Mouse (Mus musculus) frontal cortex, postnatal 14 days (tissue): ENCODE measurements around the gene Bcdin3d.

ENCODE experiments used
- DNase-seq, 2 experiments: peaks; one replicate each; pipeline ENCODE4 v3.0.0; 2022; ENCODE audit warnings: low spot score in 2 of 2

Gene Bcdin3d

DNA sequence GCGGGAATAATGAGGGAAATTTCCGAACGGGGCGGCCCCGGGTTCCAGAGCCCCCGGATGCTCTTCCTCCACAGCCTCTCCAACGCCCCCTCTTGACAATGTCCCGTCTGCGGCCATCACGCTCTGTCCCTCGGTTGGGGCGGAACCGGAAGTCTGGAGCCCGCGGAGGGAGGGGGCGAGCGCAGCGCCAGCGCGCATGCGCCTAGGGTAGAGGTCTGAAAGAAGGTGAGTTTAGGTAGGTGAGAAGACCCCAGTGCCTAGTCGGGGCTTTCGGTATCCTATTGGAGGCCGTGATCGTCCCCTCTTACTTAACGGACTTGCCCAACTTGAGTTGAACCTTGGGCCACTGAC, at the start of gene Bcdin3d:
Bcdin3d (minus strand) TSS at position 155 of the 351 bp plus-strand sequence.
- DNase-seq: peak; percentile 73 to 78

DNA sequence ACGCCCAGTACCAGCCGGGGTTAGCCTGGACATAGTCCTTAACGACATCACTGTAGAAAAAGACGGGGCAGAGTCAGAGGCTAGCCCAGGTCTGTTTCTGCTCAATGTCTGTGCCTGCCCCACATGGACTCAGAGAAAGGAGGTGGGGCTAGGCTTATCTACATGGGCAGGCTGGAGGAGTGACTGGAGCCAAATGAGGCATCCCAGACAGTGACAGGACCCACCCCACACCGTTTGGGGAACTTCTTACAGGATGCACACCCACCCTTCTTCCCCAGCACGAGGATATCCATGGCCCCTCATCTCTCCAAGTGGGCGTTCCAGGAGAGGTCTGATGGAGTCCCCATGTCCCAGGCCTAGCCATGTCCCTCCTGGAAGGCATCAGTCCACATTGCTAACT, 45.8 kb upstream of the Bcdin3d start:
- DNase-seq: no peak

DNA sequence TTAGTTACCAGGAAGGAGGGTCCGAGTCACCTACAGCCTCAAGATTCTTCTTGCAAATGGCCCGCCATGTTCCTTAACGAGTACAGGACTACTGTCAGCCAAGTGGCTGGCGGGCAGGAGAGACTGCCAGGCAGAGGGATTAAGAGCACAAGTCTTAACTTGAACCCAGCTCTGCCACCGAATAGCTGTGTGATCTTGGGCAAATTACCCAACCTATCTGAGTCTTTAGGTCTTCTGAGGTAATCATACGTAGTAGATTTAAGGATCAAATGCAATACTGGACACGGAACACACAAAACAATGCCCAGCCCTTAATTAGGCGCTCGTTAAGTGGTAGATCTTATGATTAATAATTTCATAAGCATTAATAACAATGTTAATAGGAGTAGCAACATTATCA, 45.1 kb upstream of the Bcdin3d start:
- DNase-seq: no peak

DNA sequence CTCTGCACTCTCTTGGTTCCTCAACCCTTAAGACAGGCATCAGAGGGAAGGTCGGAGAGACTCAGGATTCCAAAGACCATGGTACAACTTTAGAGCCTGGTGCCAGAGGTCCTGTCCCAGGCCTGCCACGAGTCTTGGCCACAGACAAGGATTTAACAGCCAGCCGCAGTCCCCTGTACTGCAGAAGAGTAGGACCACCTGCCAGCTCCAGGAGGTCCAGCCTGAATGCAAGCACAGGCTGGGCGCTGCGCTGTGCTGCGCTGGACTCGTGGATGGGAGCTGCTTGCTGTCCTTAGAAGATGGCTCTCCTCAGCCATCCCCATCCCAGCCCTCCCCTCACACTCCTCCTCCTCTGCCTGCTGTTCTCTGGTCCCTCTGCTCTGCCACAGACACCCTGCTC, 43.2 kb upstream of the Bcdin3d start:
- DNase-seq: no peak

DNA sequence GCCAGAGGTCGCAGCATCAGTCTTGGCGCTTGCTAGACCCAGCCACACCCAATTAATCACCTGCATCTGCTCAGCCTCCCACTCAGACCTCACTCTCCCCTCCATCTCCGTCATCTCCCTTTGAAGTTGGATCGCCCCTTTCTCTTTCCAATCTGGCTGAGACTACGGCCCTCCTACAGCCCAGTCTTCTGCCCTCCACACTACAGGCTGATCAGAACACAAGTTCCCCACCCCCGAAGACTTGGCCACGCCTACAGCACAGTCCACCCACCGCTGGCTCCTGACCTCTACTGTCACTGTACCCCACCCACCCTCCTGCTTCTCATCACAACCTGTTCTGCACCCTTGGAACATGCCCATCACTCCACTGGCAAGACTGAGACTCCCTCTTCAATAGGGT, 42.2 kb upstream of the Bcdin3d start:
- DNase-seq: no peak

DNA sequence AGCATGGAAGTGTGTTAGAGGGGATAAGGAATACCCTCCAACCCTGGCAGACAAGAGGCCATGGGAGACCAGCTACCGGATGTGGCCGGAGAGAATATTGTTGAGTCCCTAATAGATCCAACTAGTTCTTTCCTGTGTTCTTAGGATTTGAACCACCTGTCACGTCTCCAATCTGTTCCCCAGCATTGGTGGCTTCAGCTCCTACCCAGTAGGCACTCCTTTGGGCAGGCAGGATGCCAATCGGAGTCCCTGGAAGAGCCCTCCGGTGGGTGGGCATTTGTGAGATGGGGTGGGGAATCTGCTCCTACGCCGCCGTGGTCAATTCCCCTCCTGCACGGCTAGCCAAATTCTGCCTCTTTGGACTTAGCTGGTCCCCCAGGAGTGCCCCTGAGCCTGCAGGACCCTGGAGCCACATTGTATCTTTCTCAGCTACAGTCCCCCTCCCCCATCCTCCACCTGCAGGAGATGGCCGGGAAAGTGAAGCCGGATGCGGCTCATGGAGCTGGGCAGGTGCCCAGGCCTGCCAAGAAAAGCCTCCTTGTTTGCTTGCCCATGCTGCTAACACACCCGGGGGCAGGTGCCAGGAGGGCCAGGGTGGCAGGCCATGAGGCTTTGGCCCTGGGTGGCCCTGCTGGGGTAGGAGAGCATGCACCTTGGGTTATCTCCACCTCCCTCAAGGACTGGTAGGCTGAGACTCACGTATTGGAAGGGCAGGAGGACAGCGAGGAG, 37.4 kb upstream of the Bcdin3d start:
- DNase-seq: no peak

DNA sequence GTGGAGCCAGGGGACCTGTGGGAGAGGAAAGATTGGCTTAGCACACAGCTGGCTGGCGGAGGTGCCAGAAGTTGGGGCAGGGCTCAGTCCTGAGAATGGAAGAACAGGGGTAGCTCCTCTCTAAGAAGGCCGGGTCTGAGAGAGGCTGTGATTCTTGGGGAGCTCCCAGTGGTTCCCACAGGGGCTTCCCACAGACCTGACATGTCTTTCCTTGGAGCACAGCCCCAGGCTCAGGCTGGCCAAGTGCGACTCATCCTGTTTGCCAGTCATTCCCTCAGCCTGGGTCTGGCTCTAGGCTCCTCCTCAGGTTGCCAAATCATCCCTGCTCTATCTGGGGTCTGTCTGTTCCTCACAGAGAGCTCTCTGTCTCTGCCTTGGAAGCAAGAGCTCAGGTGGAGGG, 36.1 kb upstream of the Bcdin3d start:
- no peak for DNase-seq

DNA sequence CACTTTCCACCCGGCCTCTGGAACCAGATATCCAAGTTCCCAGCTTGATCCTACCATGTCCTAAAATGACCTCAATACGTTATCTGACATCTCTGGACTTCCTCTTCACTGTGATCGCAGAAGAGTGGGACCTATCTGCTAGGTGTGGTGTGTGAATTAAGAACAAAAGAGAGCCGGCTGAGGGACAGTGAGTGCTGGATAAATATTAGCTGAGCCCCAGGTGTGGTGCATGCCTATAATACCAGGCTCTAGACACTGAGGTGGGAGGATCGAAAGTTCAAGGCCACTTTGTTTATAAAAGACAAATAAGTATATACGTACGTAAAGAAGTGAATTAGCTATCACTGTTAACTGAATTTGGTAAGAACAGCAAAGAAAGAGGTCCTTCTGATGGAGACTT, 35.3 kb upstream of the Bcdin3d start:
- no peak for DNase-seq

DNA sequence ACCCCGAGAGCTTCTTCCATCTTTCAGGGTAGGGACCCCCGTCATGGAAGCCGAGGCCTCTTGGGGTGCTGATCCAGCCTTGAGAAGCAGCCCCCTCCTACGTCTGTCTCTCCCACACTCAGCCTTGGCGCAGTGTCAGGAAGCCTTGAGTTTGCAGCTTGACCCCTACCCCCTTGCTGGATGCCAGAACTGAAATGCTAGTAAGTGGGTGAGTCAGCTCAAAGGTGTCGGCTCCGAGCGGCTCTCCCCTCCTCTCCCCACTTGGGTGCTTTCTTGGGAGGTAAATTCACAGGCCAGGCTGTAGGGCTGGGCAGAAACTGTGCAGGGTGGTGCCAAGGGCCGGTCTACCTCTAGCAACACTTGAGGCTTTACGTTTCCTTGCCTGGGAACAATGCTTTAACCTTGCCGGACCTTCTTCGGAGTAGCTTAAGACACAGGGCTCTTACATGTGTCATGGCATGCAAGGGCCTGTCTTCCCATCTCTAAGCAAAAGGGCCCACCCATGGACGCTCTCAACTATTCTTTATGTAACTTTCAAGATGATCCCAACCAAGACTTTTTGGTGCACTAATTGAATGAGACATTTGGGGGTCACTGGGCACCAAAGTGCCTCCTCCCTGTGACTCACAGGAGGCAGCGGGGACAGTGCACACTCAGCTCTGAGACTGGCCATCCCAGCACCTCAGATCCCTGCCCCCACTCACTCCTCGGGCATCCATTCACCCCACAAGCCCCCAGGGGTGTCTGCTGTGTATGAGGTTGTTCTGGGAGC, 31.0 kb upstream of the Bcdin3d start:
- no peak for DNase-seq

DNA sequence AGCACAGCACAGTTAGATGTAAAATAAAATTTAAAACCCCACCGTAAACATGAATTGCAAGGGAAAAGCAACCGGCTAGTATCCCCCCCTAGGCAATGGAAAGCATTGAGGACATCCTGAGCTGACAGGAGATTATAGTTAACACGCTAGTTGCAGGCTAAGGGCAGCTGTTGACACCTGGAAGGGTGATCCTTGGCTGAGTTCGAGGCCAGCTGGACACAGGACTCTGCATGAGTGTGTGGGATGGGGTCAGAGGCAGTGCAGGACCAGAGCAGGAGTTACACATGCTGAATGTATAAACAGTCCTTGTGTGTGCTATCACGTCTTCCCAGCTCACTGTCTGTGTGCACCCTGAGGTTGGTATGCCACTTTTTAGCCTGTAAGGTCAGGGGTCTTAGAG, 28.7 kb upstream of the Bcdin3d start:
- no peak for DNase-seq

DNA sequence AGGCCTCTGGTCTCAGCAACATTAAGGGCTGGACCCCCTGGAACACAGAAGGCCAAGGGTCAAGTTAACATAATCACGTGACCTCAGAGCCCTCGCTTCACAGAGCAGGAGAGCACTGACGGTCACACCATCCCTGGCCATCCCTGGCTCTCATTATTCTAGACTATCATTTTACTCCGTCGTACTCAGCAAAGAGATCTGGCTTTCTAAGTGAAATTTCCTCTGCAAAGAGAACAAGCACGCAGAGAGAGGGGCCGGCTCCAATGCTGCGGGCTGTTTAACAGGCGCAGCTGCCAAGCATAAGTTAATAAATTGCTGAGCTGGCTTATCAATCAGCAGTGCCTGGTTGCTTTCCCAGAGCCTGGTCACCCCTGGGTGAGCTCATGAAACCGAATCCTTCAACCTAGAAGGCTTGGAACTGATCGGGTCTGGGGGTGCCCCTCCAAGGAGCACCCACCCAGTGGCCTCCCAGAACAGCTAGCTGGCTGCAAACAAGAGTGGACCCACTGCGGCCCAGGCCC, 27.8 kb upstream of the Bcdin3d start:
- DNase-seq: no peak

DNA sequence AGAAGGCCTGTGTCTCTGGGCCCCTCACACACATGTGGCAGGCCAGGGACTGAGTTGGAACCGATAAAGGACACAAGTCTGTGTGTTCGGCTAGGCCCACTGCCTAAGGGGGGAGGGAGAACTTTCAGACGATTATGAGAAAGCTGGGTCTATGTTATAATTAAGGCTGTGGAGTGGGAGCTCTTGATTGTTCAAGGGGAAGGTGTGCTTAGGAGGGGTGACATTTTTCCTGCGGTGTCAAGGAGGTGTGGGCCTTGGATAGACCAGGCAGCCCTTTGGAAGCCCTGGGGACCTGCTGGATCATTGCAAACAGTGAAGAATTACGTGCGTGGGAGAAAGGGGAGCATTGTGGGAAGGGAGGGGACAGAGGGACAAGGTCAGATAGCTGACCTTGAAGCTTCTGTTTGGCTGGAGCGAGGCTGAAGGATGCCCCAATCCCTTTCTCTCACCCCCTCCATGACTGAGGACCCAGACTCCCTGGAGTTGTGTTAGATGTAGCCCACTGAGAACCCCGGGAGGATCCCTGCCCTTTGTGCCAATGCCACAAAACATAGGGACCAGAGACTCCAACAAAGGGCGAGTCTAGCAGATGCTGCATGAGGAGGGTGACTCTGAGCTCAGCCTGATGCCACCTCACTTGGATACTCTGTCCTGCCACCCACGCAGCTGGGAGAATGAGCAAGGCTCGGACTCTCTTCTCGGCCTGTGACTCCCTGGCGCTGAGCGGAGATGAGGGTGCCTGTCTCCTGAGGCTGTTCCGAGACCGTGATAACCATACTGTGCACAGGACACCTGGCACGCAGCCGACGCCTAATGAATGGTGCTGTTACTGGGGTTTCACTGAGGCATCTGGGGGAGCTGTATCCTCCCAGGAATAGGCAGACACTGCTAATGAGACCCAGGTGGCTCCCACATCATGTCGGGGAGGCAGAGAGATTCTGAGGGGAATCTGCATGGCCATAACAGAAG, 27.0 kb upstream of the Bcdin3d start:
- DNase-seq: peak in 1 of 2 experiments; percentile 41

DNA sequence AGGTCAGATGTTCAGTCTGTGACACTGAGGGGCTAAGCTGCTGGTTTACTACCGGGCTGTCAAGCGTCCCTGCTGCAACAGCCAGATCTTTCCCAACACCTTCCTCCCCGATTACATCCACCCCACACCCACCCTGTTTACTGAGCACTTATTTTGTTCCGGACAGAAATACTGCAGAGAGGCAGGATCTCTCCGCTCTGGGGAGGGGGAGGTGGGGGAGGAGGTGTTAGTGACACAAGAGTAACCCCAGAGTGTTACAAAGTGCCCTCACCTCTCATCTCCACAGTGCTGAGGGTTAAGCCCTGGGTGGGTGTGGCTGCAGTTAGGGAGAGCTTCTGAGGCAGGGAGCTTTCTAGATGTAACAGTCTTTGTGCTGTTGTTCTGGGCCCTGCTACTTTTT, 25.8 kb upstream of the Bcdin3d start:
- no peak for DNase-seq

DNA sequence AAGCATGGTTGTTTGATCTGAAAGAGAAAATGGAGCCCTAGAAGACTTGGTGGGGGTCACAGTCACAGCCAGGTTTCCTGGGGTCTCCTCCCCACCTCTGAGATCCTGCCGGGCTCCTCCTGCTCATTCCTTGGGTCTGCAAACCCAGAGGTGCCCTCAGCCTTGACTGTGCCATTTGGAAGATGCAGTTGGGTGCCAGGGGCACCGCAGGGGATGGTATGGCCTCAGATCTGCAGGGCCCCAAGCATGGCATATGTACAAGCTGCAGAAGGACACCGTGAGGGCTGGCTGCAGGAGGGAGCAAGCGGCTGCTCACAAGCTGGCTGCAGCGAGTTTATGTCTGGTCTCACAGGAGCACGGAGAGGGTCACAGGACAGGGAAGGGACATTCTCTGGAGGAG, 25.2 kb upstream of the Bcdin3d start:
- no peak for DNase-seq

DNA sequence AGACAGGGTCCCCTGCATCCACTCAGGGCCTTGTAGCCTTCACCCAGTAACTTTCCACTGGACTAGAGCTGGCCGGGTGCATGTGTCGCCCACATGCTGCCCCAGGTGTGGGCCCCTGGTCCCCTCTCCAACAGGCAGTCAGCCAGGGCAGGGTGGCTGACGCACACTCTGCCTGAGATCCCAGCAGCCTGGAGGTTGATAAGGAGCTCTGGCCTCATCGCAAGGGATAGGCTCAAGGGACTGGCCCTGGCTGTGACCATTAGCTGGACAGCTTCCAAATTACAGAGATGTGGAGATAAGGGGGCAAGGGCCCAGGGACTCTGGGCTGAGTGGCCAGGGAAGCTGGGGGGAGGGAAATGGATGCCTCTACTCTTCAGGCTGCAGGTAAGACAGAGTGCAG, 24.3 kb upstream of the Bcdin3d start:
- DNase-seq: no peak

DNA sequence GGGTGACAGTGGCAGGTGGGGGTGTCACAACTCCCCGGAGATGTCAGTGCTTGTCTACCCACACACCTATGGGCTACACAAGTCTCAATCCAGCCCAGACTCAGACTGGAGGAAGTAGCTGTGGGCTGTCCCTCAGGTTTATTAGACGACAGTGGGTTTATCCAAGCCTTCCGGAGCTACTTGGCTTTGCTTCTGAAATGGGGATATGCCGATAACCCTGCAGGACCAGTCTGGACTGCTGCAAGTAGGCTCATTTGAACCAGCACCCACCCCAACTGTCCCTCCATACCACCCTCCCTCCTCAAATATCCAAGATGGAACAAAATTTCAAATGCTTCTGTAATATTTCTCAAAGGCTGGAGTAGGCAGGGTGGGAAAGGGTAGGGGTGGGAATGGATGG, 23.8 kb upstream of the Bcdin3d start:
- DNase-seq: no peak

DNA sequence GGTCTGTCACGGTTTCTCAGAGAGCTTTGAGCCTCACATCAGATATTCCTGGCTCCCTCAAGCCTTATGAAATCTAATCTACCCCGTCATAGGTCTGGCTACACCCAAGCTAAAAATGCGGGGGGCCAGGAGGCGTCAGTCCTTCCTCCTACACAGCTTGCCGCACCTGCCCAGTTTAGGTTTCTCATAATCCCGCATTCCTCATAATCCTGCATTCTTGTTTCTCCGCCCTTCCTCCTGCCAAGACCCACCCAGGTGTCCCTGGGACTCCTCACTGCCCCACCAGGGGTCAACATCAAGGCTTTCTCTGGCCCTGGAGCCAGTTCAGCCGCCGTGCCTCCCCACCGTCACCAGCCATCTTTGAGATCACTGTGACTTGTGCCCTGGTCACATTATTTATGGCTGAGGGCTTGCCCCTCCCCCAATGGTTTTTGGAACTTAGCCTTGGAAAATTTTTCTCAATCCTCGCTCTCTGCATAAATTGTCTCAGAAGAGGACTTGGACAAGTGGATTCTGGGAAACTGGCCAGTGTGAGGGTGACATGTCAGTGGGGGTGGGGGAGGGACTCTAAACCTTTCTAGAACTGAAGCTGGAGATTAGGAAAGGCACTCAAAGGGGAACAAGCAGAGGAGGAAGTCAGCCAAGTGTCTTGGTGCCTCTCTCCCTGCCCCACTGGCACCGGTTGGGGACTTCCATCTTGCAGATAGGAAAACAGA, 23.2 kb upstream of the Bcdin3d start:
- peak; percentile 40 to 47 for DNase-seq

DNA sequence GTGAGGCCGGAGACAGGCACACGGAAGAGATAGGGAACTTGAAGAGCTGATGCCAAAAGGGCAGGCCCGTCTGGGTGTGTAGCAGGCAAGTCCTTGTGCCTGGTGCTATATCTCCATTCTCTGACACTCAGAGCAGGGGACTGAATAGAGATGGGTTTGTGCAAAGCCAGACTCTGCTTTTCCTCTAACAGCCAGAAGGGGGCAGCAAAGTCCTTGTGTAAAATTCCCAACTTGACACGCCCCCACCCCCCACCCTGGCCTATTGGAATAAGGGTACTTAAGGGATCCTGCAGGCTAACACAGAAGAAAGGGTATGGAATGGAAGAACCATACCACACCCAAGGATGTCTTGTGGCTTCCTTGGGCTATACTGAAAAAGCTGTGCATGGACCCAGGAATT, 22.5 kb upstream of the Bcdin3d start:
- DNase-seq: peak in 1 of 2 experiments; percentile 45

DNA sequence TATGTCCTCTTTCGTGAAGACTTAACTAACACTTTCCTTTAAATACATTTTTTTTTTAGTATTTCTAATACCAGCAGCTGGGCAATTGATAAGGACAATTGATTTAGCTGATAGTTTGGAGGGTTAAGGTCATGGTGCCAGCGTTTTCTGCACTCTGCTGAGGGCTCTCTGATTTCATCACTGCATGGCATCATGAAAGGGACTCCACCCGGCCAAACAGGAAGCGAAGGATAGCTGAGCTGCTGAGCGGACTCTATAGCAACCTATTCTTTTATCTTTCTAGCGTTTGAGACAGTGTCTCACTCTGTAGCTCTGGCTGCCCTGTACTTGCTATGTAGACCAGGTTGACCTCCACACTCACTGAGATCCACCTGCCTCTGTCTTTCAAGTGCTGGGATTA, 10.2 kb upstream of the Bcdin3d start:
- DNase-seq: no peak

DNA sequence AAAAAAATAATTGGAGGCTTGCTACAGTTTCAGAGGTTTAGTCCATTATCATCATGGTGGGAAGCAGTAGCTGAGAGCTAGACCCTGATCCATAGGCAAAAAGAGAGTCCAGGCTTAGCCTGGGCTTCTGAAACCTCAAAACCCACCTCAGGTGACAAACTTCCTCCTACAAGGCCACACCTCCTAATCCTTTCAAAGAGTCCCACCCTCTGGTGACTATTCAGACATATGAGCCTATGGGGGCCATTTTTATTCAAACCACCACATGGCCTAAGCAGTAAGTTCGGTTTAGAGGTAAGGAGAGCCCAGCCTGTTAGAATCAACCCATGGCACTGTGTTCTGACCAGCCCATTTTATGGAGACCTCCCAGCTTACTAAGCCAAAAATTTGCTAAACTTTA, 1.3 kb upstream of the Bcdin3d start:
- DNase-seq: no peak

DNA sequence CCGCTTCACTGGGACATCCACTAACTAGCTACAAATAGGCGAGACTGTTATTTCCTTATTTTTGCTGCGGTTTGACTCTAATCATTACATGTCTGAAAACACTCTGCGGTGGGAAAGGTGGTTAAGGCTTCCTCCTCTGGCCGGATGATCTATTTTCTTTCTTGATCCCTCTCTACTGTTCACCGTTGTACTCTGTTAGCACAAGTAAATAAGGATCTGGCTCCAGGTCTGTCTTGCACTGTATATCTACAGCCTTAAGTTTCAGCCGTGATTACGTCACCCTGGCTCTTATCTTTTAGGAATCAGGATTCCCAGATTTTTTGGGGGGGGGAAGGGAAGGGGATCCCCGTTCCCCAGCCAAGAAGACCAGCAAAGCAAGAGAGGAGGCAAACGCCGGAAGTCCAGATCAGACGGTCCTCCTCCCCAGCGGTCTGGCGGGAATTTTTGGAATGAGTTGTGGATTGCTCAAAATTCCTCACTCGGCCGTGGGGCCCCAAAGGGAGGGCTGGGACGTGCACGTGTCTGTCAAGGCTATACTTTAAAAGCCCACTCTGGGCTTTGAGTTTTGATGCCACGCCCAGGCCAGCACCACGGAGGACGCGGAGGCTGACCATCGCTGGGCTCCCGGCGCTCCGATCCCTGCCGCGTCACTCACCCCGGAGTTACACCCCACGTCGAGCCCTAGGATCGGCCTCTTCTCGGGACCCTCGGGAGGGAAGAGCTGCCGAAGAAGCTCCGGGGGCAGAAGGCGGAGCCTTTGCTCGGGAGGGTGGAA, 542 bp downstream of the Bcdin3d start:
- no peak for DNase-seq
